Mouse (Mus musculus): ENCODE measurements around the gene Plekhg4. TPM values are rescaled to one million over a fixed set of nuclear protein-coding genes. Genes with fewer than 3 reads are reported as not detected.
A peak's percentile ranks its signal among the peaks of the same experiment; 100 is the strongest.

Plekhg4 gene
- total RNA-seq, 1 experiment: 3.1 TPM

DNA sequence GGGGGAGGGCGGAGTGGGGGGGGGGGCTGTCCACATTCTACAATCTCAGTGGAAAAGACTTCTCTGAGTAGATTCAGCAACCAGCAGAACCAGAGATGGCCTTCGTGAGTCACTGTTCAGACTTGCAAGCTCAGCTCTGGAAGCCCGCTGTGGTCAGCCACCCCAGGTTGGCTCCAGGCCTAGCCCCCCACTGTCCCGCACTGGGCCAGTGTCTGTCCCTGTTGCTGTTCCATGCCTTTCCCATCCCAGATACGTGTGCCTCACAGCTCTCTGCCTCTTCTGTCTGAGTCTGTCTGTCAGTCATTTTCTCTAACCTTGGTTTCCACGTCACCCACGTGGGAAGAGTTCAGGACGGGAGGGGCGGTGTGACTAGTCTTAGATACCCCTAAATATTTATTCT, 601 bp upstream of the Plekhg4 start:
- no peak overlapping the region for H3K4me3 ChIP-seq (ENCODE audit: insufficient read depth in 1 of 2, low read depth in 1 of 2, low read length in 2 of 2, poor library complexity in 1 of 2, severe bottlenecking in 1 of 2)
- DNase-seq (ENCODE audit: low read depth, low spot score): no peak
- peaks cover 4% of the 10 kb centered on the region; the same call in 1 of the 2 replicates for H3K36me3 ChIP-seq (ENCODE audit: control insufficient read depth, insufficient read depth, low read length, poor library complexity, severe bottlenecking)
- in situ Hi-C loops (cut with MboI; ENCODE audit: low sequenced_read_pairs in 2 of 2, unreplicated experiment in 2 of 2): no loop called here
- H3K9ac ChIP-seq (ENCODE audit: insufficient read depth, low read depth, low read length, poor library complexity, severe bottlenecking): no peak overlapping the region
- H3K27ac ChIP-seq (ENCODE audit: insufficient read depth, low read depth, low read length, poor library complexity, severe bottlenecking): no peak overlapping the region
- H3K4me1 ChIP-seq (ENCODE audit: control insufficient read depth in 2 of 2, insufficient read depth in 2 of 2, low read length in 2 of 2, poor library complexity in 1 of 2): peaks cover 0 to 9% of the 10 kb centered on the region in 2 experiments; a peak in 1 of 4 replicates
- no peaks in the 10 kb centered on the region for H3K9me3 ChIP-seq (ENCODE audit: control insufficient read depth, insufficient read depth, low read depth, low read length)
- no peak for TF ChIP-seq ZC3H11A (IDR thresholded peaks at IDR 0.05; ENCODE audit: borderline replicate concordance, low read depth, low read length)
- no peak for TF ChIP-seq ZNF384 (IDR thresholded peaks at IDR 0.05; ENCODE audit: low read depth, low read length)

GRCm38 (mm10) chr8:105374513-105374966, 1.5 kb downstream of the Plekhg4 start:
- H3K9ac ChIP-seq (ENCODE audit: insufficient read depth, low read depth, low read length, poor library complexity, severe bottlenecking): peak overlapping the region; percentile 31; the same call in 1 of the 2 replicates
- TF ChIP-seq HCFC1 (IDR thresholded peaks at IDR 0.05; ENCODE audit: borderline replicate concordance, insufficient read depth, low read length) (peak; percentile 76; the same call in 1 of the 2 replicates), CHD2 (IDR thresholded peaks at IDR 0.05; ENCODE audit: low read depth, low read length) (no peak)
- peak; percentile 74 for DNase-seq (ENCODE audit: low read depth, low spot score)
- in situ Hi-C loops (cut with MboI; ENCODE audit: low sequenced_read_pairs in 2 of 2, unreplicated experiment in 2 of 2): no loop called here
- no peaks in the 10 kb centered on the region for H3K36me3 ChIP-seq (ENCODE audit: control insufficient read depth, insufficient read depth, low read length, poor library complexity, severe bottlenecking)
- H3K4me3 ChIP-seq (ENCODE audit: insufficient read depth in 1 of 2, low read depth in 1 of 2, low read length in 2 of 2, poor library complexity in 1 of 2, severe bottlenecking in 1 of 2): peak overlapping the region; percentile 43 to 55; a peak in 3 of 4 replicates
- H3K4me1 ChIP-seq (ENCODE audit: control insufficient read depth in 2 of 2, insufficient read depth in 2 of 2, low read length in 2 of 2, poor library complexity in 1 of 2): peaks cover 0 to 11% of the 10 kb centered on the region in 2 experiments; a peak in 1 of 4 replicates
- H3K27ac ChIP-seq (ENCODE audit: insufficient read depth, low read depth, low read length, poor library complexity, severe bottlenecking): no peak overlapping the region
- H3K9me3 ChIP-seq (ENCODE audit: control insufficient read depth, insufficient read depth, low read depth, low read length): no peaks in the 10 kb centered on the region

DNA sequence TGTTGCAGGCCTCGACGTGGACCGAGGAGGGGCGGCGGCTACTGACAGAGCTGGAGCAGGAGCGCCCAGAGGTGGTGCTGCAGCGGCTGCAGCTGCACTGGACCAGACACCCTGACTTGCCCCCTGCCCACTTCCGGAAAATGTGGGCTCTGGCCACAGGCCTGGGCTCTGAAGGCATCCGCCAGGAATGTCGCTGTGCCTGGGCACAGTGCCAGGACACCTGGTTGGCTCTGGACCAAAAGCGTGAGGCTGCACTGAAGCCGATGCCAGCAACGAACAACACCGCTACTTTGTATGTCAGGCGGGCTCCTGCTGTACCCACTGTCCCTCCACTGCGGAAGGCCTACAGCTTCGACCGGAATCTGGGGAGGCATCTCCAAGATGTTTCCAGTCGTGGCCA, 5.6 kb downstream of the Plekhg4 start:
- Histone ChIP-seq H3K36me3 (ENCODE audit: control insufficient read depth, insufficient read depth, low read length, poor library complexity, severe bottlenecking) (no peaks in the 10 kb centered on the region), H3K27ac (ENCODE audit: insufficient read depth, low read depth, low read length, poor library complexity, severe bottlenecking) (no peak overlapping the region), H3K4me3 (ENCODE audit: insufficient read depth in 1 of 2, low read depth in 1 of 2, low read length in 2 of 2, poor library complexity in 1 of 2, severe bottlenecking in 1 of 2) (peak overlapping the region; percentile 53 to 57), H3K4me1 (ENCODE audit: control insufficient read depth in 2 of 2, insufficient read depth in 2 of 2, low read length in 2 of 2, poor library complexity in 1 of 2) (peaks cover 0 to 8% of the 10 kb centered on the region in 2 experiments; a peak in 1 of 4 replicates), H3K9me3 (ENCODE audit: control insufficient read depth, insufficient read depth, low read depth, low read length) (no peaks in the 10 kb centered on the region), H3K9ac (ENCODE audit: insufficient read depth, low read depth, low read length, poor library complexity, severe bottlenecking) (no peak overlapping the region; the same call in 1 of the 2 replicates)
- TF ChIP-seq MAFK (IDR thresholded peaks at IDR 0.05; ENCODE audit: insufficient read depth, low read depth, low read length): no peak
- TF ChIP-seq CHD2 (IDR thresholded peaks at IDR 0.05; ENCODE audit: low read depth, low read length): no peak
- no peak for TF ChIP-seq ZNF384 (IDR thresholded peaks at IDR 0.05; ENCODE audit: low read depth, low read length)
- TF ChIP-seq ZC3H11A (IDR thresholded peaks at IDR 0.05; ENCODE audit: borderline replicate concordance, low read depth, low read length): no peak
- no peak for TF ChIP-seq HCFC1 (IDR thresholded peaks at IDR 0.05; ENCODE audit: borderline replicate concordance, insufficient read depth, low read length)
- no peak for DNase-seq (ENCODE audit: low read depth, low spot score)
- in situ Hi-C loops (cut with MboI; ENCODE audit: low sequenced_read_pairs in 2 of 2, unreplicated experiment in 2 of 2): no loop called here

DNA sequence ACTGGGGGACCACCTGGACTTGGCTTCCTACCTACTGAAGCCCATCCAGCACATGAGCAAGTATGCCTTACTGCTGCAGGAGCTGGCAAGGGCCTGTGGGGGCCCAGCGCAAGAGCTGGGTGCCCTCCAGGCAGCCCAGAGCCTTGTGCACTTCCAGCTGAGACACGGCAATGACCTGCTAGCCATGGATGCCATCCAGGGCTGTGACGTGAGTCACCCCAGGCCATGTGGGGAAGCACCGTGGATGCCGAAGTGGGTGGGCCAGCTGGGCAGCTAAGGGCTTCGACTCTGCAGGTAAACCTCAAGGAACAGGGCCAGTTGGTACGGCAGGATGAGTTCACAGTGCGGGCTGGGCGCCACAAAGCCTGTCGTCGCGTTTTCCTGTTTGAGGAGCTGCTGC, 7.2 kb downstream of the Plekhg4 start:
- no peaks in the 10 kb centered on the region for H3K9me3 ChIP-seq (ENCODE audit: control insufficient read depth, insufficient read depth, low read depth, low read length)
- H3K4me3 ChIP-seq (ENCODE audit: insufficient read depth in 1 of 2, low read depth in 1 of 2, low read length in 2 of 2, poor library complexity in 1 of 2, severe bottlenecking in 1 of 2): no peak overlapping the region
- H3K36me3 ChIP-seq (ENCODE audit: control insufficient read depth, insufficient read depth, low read length, poor library complexity, severe bottlenecking): no peaks in the 10 kb centered on the region
- in situ Hi-C loops (cut with MboI; ENCODE audit: low sequenced_read_pairs in 2 of 2, unreplicated experiment in 2 of 2): no loop called here
- H3K27ac ChIP-seq (ENCODE audit: insufficient read depth, low read depth, low read length, poor library complexity, severe bottlenecking): no peak overlapping the region
- no peak for DNase-seq (ENCODE audit: low read depth, low spot score)
- 0 out of 4 replicates have a peak, but pooled peaks cover 0 to 2% of the 10 kb centered on the region in 2 experiments for H3K4me1 ChIP-seq (ENCODE audit: control insufficient read depth in 2 of 2, insufficient read depth in 2 of 2, low read length in 2 of 2, poor library complexity in 1 of 2)
- no peak overlapping the region for H3K9ac ChIP-seq (ENCODE audit: insufficient read depth, low read depth, low read length, poor library complexity, severe bottlenecking)
- TF ChIP-seq MAFK (IDR thresholded peaks at IDR 0.05; ENCODE audit: insufficient read depth, low read depth, low read length): no peak
- no peak for TF ChIP-seq HCFC1 (IDR thresholded peaks at IDR 0.05; ENCODE audit: borderline replicate concordance, insufficient read depth, low read length)
- TF ChIP-seq ZNF384 (IDR thresholded peaks at IDR 0.05; ENCODE audit: low read depth, low read length): no peak
- no peak for TF ChIP-seq CHD2 (IDR thresholded peaks at IDR 0.05; ENCODE audit: low read depth, low read length)
- no peak for TF ChIP-seq ZC3H11A (IDR thresholded peaks at IDR 0.05; ENCODE audit: borderline replicate concordance, low read depth, low read length)

DNA sequence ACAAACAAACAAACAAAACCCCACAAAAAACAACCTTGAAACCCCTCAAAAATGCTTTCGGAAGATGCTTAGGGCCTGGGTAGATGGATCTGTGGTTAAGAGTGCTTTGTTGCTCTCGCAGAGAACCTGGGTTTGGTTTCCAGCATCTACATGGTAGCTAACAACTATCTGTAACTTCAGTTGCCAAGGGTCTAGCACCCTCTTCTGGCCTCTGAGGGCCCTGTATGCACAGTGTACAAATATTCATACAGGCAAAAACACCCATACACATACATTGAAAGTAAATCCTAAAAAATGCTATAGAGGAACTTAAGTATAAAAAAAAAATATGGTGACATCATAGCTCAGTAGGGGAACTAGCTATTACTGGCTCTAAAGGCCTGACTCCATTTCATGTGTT, 11.0 kb downstream of the Plekhg4 start:
- no peak overlapping the region for H3K27ac ChIP-seq (ENCODE audit: insufficient read depth, low read depth, low read length, poor library complexity, severe bottlenecking)
- TF ChIP-seq HCFC1 (IDR thresholded peaks at IDR 0.05; ENCODE audit: borderline replicate concordance, insufficient read depth, low read length) (no peak), ZNF384 (IDR thresholded peaks at IDR 0.05; ENCODE audit: low read depth, low read length) (no peak), MAFK (IDR thresholded peaks at IDR 0.05; ENCODE audit: insufficient read depth, low read depth, low read length) (no peak), ZC3H11A (IDR thresholded peaks at IDR 0.05; ENCODE audit: borderline replicate concordance, low read depth, low read length) (no peak), CHD2 (IDR thresholded peaks at IDR 0.05; ENCODE audit: low read depth, low read length) (no peak)
- no peaks in the 10 kb centered on the region for H3K4me1 ChIP-seq (ENCODE audit: control insufficient read depth in 2 of 2, insufficient read depth in 2 of 2, low read length in 2 of 2, poor library complexity in 1 of 2)
- in situ Hi-C loops (cut with MboI; ENCODE audit: low sequenced_read_pairs in 2 of 2, unreplicated experiment in 2 of 2): no loop called here
- DNase-seq (ENCODE audit: low read depth, low spot score): no peak
- no peak overlapping the region for H3K9ac ChIP-seq (ENCODE audit: insufficient read depth, low read depth, low read length, poor library complexity, severe bottlenecking)
- H3K36me3 ChIP-seq (ENCODE audit: control insufficient read depth, insufficient read depth, low read length, poor library complexity, severe bottlenecking): no peaks in the 10 kb centered on the region
- no peaks in the 10 kb centered on the region for H3K9me3 ChIP-seq (ENCODE audit: control insufficient read depth, insufficient read depth, low read depth, low read length)
- H3K4me3 ChIP-seq (ENCODE audit: insufficient read depth in 1 of 2, low read depth in 1 of 2, low read length in 2 of 2, poor library complexity in 1 of 2, severe bottlenecking in 1 of 2): no peak overlapping the region

All from ES-E14 (cell line).